Mouse (Mus musculus): ENCODE measurements at regions not wholly inside any gene's neighbourhood (a gene's known extent, or its start where the extent isn't known, plus 50 kb on each side); places are given as distances from the start of the nearest gene placed in this dataset.

GRCm38 (mm10) chr4:9009656-9010055 is 770.8 kb upstream of the Car8 start:
- no peak for DNase-seq (ENCODE audit: low spot score in 2 of 2)

- no peak for DNase-seq (ENCODE audit: low spot score in 2 of 2)
Observed at GRCm38 (mm10) chr4:9005938-9006626, 767.2 kb upstream of the Car8 start.

DNA sequence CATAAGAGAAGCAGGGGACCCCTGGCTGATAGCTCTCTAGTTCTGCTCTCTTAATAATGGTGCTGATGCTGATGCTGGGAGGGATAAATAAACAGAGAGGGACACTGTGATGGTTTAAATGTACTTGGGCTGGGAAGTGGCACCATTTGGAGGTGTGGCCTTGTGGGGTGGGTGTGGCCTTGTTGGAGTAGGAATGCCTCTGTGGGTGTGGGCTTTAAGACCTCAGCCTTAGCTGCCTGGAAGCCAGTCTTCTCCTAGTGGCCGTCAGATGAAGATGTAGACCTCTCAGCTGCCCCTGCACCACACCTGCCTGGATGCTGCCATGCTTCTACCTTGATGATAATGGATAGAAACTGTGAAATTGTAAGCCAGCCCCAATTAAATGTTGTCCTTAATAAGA is 765.0 kb upstream of the Car8 start:
- no peak for DNase-seq (ENCODE audit: low spot score in 2 of 2)

GRCm38 (mm10) chr4:9002380-9002779 is 763.5 kb upstream of the Car8 start:
- no peak for DNase-seq (ENCODE audit: low spot score in 2 of 2)

DNA sequence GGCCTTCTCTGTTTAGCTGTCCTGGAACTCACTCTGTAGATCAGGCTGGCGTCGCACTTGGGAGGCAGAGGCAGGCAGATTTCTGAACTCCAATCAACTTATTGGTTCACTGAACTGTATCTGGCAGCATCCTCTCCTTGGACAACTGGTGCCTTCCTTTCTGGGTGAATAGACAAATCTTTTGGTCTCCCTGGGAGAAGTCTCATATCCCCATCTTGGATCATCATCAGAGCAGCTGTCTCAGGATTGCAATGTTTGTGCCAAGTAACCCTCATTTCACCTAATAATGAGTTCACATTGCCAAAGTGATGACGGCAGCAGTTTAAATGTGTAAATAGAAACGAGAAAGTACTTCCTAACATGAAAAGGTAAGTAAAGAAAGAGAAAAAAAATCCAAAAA is 759.8 kb upstream of the Car8 start:
- no peak for DNase-seq (ENCODE audit: low spot score in 2 of 2)

DNA sequence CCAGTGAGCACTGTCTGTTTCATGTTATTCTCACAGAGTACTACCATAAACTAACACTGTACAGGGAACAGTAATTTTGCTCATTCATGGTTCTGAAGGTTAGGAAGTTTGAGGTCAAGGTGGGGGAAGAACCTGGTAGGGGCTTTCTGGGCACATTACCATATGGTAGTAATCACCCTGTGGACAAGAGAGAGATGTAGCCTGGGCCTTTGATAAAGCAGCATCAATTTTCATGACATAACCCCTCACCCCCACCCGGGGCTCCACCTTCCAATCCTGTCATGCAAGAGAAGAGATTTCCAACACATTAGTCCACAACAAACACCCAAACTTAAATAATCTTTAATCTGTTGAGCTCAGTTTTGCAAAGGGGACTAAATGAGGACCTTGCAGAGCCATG is 753.3 kb upstream of the Car8 start:
- DNase-seq (ENCODE audit: low spot score in 2 of 2), result no peak

DNA sequence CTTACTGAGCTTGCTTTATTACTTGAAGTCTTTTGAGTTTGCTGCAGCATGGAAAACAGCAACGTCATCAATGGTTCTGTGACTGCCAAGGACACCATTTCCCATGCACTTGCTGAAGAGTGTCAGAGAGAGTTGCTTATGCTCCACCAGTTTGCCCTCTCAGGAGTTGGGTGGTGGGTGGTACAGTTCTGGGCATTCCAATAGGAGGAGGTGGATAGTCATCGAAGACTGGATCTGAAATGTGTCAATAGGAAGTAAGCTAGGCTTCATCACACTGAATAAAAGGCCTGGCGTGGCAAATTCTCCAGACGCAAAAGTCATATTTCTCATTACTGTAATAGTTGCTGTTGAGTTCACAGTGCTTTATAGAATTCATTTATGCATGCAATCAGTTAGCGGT is 751.7 kb upstream of the Car8 start:
- no peak for DNase-seq (ENCODE audit: low spot score in 2 of 2)

GRCm38 (mm10) chr4:8989614-8990013 is 750.8 kb upstream of the Car8 start:
- DNase-seq (ENCODE audit: low spot score in 2 of 2), result no peak

DNA sequence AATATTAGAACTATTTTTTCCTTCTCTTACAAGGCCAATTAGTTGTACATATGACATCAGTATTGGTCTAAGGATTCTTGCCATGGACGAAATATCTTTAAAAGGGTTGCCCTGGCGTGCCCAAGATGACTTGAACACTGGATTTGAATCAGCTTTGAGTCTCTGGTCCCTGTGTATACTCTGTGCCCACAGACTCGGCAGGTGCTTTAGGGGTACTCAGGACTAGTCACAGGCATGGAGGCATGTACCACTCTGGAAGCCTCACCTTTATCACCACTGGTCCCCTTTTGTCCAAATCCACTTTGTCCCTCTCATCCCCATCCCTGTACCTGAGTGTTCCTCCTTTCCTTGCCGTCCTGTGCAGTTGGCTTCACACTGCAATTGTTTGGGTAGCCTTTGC is 750.3 kb upstream of the Car8 start:
- DNase-seq (ENCODE audit: low spot score in 2 of 2), result no peak

- no peak for DNase-seq (ENCODE audit: low spot score in 2 of 2)
Observed at GRCm38 (mm10) chr4:8988345-8988733, 749.5 kb upstream of the Car8 start.

- no peak for DNase-seq (ENCODE audit: low spot score in 2 of 2)
Observed at GRCm38 (mm10) chr4:8987544-8988344, 748.9 kb upstream of the Car8 start.

GRCm38 (mm10) chr4:8986394-8987091 is 747.7 kb upstream of the Car8 start:
- DNase-seq (ENCODE audit: low spot score in 2 of 2), result no peak

- no peak for DNase-seq (ENCODE audit: low spot score in 2 of 2)
Observed at GRCm38 (mm10) chr4:8984059-8984606, 745.3 kb upstream of the Car8 start.

DNA sequence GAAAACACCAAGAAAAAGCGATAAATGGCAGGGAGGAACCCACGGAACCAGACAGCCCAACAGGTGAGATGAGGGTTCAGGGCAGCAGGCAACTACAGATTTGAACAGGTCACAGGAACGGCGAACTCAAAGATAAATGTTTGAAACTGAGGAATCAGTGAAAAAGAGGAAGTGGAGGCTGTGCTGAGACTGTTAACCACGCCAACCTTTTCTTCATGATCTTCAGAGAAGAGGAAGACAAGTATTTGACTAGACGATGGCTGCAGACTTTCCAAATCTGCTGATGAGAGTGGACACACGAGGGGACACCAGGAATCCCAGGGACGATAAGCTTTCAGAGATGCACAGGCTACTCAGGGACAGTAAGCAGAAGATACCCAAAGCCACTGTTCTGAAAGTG is 740.1 kb upstream of the Car8 start:
- DNase-seq (ENCODE audit: low spot score in 2 of 2), result no peak

DNA sequence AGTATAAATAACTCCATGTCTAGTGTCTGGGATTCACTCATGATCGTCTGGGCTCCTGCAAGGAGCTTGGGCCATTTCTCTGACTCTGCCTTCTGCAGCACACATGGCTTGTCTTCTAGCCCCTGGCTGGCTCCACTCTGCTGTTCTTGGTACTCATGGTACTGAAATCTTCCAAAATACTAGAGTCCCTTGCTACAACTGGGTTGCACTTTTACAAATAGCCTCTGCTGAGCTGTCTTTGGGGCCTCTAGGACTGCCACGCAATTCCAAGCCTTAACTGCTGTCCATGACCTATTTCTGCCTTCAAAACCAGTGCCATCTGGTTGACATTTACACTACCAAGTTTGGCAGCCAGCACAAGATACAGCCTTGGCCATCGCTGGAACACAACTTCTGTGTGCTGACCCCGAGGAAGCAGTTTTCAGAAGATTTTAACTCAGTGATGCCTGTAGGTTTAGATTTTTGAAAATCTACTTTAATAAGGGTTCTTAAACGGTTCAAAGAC is 731.2 kb upstream of the Car8 start:
- DNase-seq (ENCODE audit: low spot score in 2 of 2), result no peak

- no peak for DNase-seq (ENCODE audit: low spot score in 2 of 2)
Observed at GRCm38 (mm10) chr4:8968741-8969140, 729.9 kb upstream of the Car8 start.

- DNase-seq (ENCODE audit: low spot score in 2 of 2), result no peak
Observed at GRCm38 (mm10) chr4:8967986-8968385, 729.1 kb upstream of the Car8 start.

DNA sequence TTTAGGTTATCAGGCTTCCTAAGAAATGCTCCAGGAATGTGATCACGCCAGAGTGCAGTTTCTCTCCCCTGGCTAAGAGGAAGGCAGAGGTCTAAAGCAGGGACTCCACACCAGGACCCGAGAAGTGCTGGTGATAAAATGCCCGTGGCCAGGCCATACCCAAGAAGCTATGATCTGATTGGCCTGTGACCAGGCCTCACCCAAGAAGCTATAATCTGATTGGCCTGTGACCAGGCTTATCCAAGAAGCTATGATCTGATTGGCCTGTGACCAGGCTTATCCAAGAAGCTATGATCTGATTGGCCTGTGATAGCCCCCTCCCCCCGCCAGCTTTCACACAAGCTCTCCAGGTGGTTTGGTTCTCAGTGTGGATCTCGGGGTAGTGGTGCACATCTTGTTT is 726.7 kb upstream of the Car8 start:
- DNase-seq (ENCODE audit: low spot score in 2 of 2), result no peak

GRCm38 (mm10) chr4:8962959-8963572 is 724.2 kb upstream of the Car8 start:
- no peak for DNase-seq (ENCODE audit: low spot score in 2 of 2)

DNA sequence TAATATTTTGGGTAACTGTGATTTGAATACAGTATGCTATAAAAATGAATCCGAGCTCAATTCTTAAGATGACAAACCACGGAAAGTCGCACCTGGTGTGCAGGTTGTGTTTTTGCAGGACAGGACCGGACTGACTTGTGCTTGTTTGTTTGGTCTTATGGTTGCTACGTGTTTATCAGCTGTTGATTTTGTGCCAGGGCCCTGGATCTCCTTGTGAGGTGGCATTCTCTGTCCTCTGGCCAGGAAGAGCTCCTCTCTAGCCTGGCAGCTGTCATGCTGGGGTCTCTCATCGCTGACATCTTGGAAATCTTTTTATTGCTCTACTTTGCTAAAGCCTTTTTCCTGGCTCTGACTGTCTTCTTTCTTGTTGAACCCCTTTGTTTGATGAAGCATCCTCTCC is 723.0 kb upstream of the Car8 start:
- no peak for DNase-seq (ENCODE audit: low spot score in 2 of 2)

DNA sequence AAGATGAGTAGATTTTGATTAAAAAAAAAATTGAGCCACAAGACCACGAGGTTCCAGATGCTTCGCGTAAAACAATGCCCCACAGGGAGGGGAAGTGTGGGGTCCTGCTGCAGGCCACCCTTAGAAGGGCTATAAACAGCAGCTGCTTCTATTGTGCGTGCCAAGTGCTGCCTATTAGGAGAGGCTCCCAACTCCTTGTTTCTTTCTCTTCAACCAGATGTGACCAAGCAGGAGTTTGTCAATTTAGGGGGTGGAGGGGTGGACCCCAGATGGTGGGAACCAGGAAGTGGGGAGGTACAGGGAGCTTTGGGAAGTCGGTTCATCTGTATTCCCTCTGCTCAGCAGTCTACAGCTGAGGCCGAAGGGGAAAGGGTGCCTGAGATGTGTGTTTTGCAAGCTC is 718.9 kb upstream of the Car8 start:
- DNase-seq (ENCODE audit: low spot score in 2 of 2), result no peak

GRCm38 (mm10) chr4:8957023-8957343 is 718.1 kb upstream of the Car8 start:
- no peak for DNase-seq (ENCODE audit: low spot score in 2 of 2)

Measured in right cerebral cortex, postnatal 36 days (tissue).